Mouse (Mus musculus): ENCODE results near the gene Rpl34. TPM values are rescaled to one million over a fixed set of nuclear protein-coding genes. Genes with fewer than 3 reads are reported as not detected.

Gene Rpl34
- polyA plus RNA-seq, 1 experiment from 2014 or later, result 917 TPM

GRCm38 (mm10) chr3:130746673-130747619 lies 16.7 kb upstream of the Rpl34 start:
- WGBS, result 80% methylated on average over 10 of the region's 10 CpGs
- ATAC-seq (ENCODE audit: insufficient number of reproducible peaks, low FRiP score, low TSS enrichment, low read depth) (no peak), DNase-seq (ENCODE audit: low spot score) (no peak)
- H3K4me1 ChIP-seq (ENCODE audit: control insufficient read depth, insufficient read depth, low read length), result no peaks in the 10 kb centered on the region
- no peaks in the 10 kb centered on the region for H3K36me3 ChIP-seq (ENCODE audit: control insufficient read depth, insufficient read depth, low read length)
- H3K27me3 ChIP-seq (ENCODE audit: control insufficient read depth, insufficient read depth, low read length), result no peaks in the 10 kb centered on the region
- H3K9me3 ChIP-seq (ENCODE audit: control insufficient read depth, low read length), result no peaks in the 10 kb centered on the region
- H3K27ac ChIP-seq (replicated peaks; ENCODE audit: low read depth, low read length), result no peak overlapping the region
- H3K4me2 ChIP-seq (ENCODE audit: low read depth, severe bottlenecking), result no peak overlapping the region
- no peak overlapping the region for H3K4me3 ChIP-seq (ENCODE audit: low read depth, low read length)
- H3K9ac ChIP-seq (ENCODE audit: low read length), result no peak overlapping the region

- Histone ChIP-seq H3K27ac (replicated peaks; ENCODE audit: low read depth, low read length) (no peak overlapping the region), H3K4me1 (ENCODE audit: control insufficient read depth, insufficient read depth, low read length) (peaks cover 3% of the 10 kb centered on the region; the same call in 1 of the 2 replicates), H3K27me3 (ENCODE audit: control insufficient read depth, insufficient read depth, low read length) (no peaks in the 10 kb centered on the region), H3K9me3 (ENCODE audit: control insufficient read depth, low read length) (no peaks in the 10 kb centered on the region), H3K4me2 (ENCODE audit: low read depth, severe bottlenecking) (0 out of 2 replicates have a peak overlapping the region, but pooled peaks have one; percentile 10), H3K36me3 (ENCODE audit: control insufficient read depth, insufficient read depth, low read length) (no peaks in the 10 kb centered on the region), H3K9ac (ENCODE audit: low read length) (no peak overlapping the region), H3K4me3 (ENCODE audit: low read depth, low read length) (no peak overlapping the region)
- ATAC-seq (ENCODE audit: insufficient number of reproducible peaks, low FRiP score, low TSS enrichment, low read depth) (no peak), DNase-seq (ENCODE audit: low spot score) (no peak)
- 14% methylated on average over 21 of the region's 21 CpGs for WGBS
Measured at GRCm38 (mm10) chr3:130737652-130738361, 7.6 kb upstream of the Rpl34 start.

GRCm38 (mm10) chr3:130736758-130737157 lies 6.6 kb upstream of the Rpl34 start:
- no peak overlapping the region for H3K27ac ChIP-seq (replicated peaks; ENCODE audit: low read depth, low read length)
- no peak for DNase-seq (ENCODE audit: low spot score)
- WGBS, result 35% methylated on average over 4 of the region's 4 CpGs

GRCm38 (mm10) chr3:130729472-130730188 lies 568 bp downstream of the Rpl34 start:
- Histone ChIP-seq H3K4me3 (ENCODE audit: low read depth, low read length) (peak overlapping the region; percentile 64), H3K9ac (ENCODE audit: low read length) (peak overlapping the region; percentile 90), H3K9me3 (ENCODE audit: control insufficient read depth, low read length) (no peaks in the 10 kb centered on the region), H3K4me1 (ENCODE audit: control insufficient read depth, insufficient read depth, low read length) (0 out of 2 replicates have a peak, but pooled peaks cover 7% of the 10 kb centered on the region), H3K27me3 (ENCODE audit: control insufficient read depth, insufficient read depth, low read length) (no peaks in the 10 kb centered on the region), H3K36me3 (ENCODE audit: control insufficient read depth, insufficient read depth, low read length) (peaks cover 23% of the 10 kb centered on the region), H3K27ac (replicated peaks; ENCODE audit: low read depth, low read length) (peak overlapping the region; percentile 32), H3K4me2 (ENCODE audit: low read depth, severe bottlenecking) (peak overlapping the region; percentile 69)
- peak; percentile 37 for ATAC-seq (ENCODE audit: insufficient number of reproducible peaks, low FRiP score, low TSS enrichment, low read depth)
- under 1% methylated on average over 58 of the region's 58 CpGs for WGBS
- peak; percentile 53 for DNase-seq (ENCODE audit: low spot score)

More at GRCm38 (mm10) chr3:130736758-130737157, 6.6 kb upstream of the Rpl34 start:
- no peak overlapping the region for H3K4me3 ChIP-seq (ENCODE audit: low read depth, low read length)
- no peak overlapping the region for H3K9ac ChIP-seq (ENCODE audit: low read length)
- H3K27me3 ChIP-seq (ENCODE audit: control insufficient read depth, insufficient read depth, low read length), result no peaks in the 10 kb centered on the region
- peaks cover 3% of the 10 kb centered on the region; the same call in 1 of the 2 replicates for H3K4me1 ChIP-seq (ENCODE audit: control insufficient read depth, insufficient read depth, low read length)
- H3K36me3 ChIP-seq (ENCODE audit: control insufficient read depth, insufficient read depth, low read length), result no peaks in the 10 kb centered on the region
- ATAC-seq (ENCODE audit: insufficient number of reproducible peaks, low FRiP score, low TSS enrichment, low read depth), result no peak
- no peak overlapping the region for H3K4me2 ChIP-seq (ENCODE audit: low read depth, severe bottlenecking)
- H3K9me3 ChIP-seq (ENCODE audit: control insufficient read depth, low read length), result no peaks in the 10 kb centered on the region

GRCm38 (mm10) chr3:130727676-130728075 lies 2.5 kb downstream of the Rpl34 start:
- Histone ChIP-seq H3K27ac (replicated peaks; ENCODE audit: low read depth, low read length) (no peak overlapping the region), H3K9ac (ENCODE audit: low read length) (no peak overlapping the region), H3K36me3 (ENCODE audit: control insufficient read depth, insufficient read depth, low read length) (peaks cover 23% of the 10 kb centered on the region), H3K4me2 (ENCODE audit: low read depth, severe bottlenecking) (no peak overlapping the region), H3K4me3 (ENCODE audit: low read depth, low read length) (no peak overlapping the region), H3K27me3 (ENCODE audit: control insufficient read depth, insufficient read depth, low read length) (no peaks in the 10 kb centered on the region), H3K4me1 (ENCODE audit: control insufficient read depth, insufficient read depth, low read length) (0 out of 2 replicates have a peak, but pooled peaks cover 7% of the 10 kb centered on the region), H3K9me3 (ENCODE audit: control insufficient read depth, low read length) (no peaks in the 10 kb centered on the region)
- 73% methylated on average over 4 of the region's 4 CpGs for WGBS
- DNase-seq (ENCODE audit: low spot score), result no peak
- ATAC-seq (ENCODE audit: insufficient number of reproducible peaks, low FRiP score, low TSS enrichment, low read depth), result no peak

- H3K36me3 ChIP-seq (ENCODE audit: control insufficient read depth, insufficient read depth, low read length), result peaks cover 23% of the 10 kb centered on the region
Measured at GRCm38 (mm10) chr3:130727036-130727435, 3.2 kb downstream of the Rpl34 start.

GRCm38 (mm10) chr3:130725718-130726117 lies 4.5 kb downstream of the Rpl34 start:
- H3K36me3 ChIP-seq (ENCODE audit: control insufficient read depth, insufficient read depth, low read length), result peaks cover 23% of the 10 kb centered on the region
- H3K9me3 ChIP-seq (ENCODE audit: control insufficient read depth, low read length), result no peaks in the 10 kb centered on the region
- no peak overlapping the region for H3K4me3 ChIP-seq (ENCODE audit: low read depth, low read length)
- no peak overlapping the region for H3K27ac ChIP-seq (replicated peaks; ENCODE audit: low read depth, low read length)
- no peaks in the 10 kb centered on the region for H3K27me3 ChIP-seq (ENCODE audit: control insufficient read depth, insufficient read depth, low read length)
- ATAC-seq (ENCODE audit: insufficient number of reproducible peaks, low FRiP score, low TSS enrichment, low read depth), result no peak
- 0 out of 2 replicates have a peak, but pooled peaks cover 7% of the 10 kb centered on the region for H3K4me1 ChIP-seq (ENCODE audit: control insufficient read depth, insufficient read depth, low read length)
- WGBS, result 78% methylated on average over 2 of the region's 2 CpGs
- no peak for DNase-seq (ENCODE audit: low spot score)
- no peak overlapping the region for H3K9ac ChIP-seq (ENCODE audit: low read length)
- H3K4me2 ChIP-seq (ENCODE audit: low read depth, severe bottlenecking), result no peak overlapping the region

More at GRCm38 (mm10) chr3:130727036-130727435, 3.2 kb downstream of the Rpl34 start:
- DNase-seq (ENCODE audit: low spot score) (no peak), ATAC-seq (ENCODE audit: insufficient number of reproducible peaks, low FRiP score, low TSS enrichment, low read depth) (no peak)
- no peak overlapping the region for H3K9ac ChIP-seq (ENCODE audit: low read length)
- no peak overlapping the region for H3K27ac ChIP-seq (replicated peaks; ENCODE audit: low read depth, low read length)
- H3K9me3 ChIP-seq (ENCODE audit: control insufficient read depth, low read length), result no peaks in the 10 kb centered on the region
- H3K27me3 ChIP-seq (ENCODE audit: control insufficient read depth, insufficient read depth, low read length), result no peaks in the 10 kb centered on the region
- whole genome bisulfite sequencing, result 90% methylated on average over 1 of the region's 1 CpGs
- no peak overlapping the region for H3K4me3 ChIP-seq (ENCODE audit: low read depth, low read length)
- H3K4me2 ChIP-seq (ENCODE audit: low read depth, severe bottlenecking), result no peak overlapping the region
- 0 out of 2 replicates have a peak, but pooled peaks cover 7% of the 10 kb centered on the region for H3K4me1 ChIP-seq (ENCODE audit: control insufficient read depth, insufficient read depth, low read length)

All from limb, embryonic 11.5 days (tissue).